Mouse (Mus musculus) urinary bladder, postnatal 25 days (tissue): ENCODE results near the gene Krt1.

Experiments used
- DNase-seq: peaks from one replicate; pipeline ENCODE4 v3.0.0; 2022; ENCODE audit warnings: low spot score

Krt1 gene

DNA sequence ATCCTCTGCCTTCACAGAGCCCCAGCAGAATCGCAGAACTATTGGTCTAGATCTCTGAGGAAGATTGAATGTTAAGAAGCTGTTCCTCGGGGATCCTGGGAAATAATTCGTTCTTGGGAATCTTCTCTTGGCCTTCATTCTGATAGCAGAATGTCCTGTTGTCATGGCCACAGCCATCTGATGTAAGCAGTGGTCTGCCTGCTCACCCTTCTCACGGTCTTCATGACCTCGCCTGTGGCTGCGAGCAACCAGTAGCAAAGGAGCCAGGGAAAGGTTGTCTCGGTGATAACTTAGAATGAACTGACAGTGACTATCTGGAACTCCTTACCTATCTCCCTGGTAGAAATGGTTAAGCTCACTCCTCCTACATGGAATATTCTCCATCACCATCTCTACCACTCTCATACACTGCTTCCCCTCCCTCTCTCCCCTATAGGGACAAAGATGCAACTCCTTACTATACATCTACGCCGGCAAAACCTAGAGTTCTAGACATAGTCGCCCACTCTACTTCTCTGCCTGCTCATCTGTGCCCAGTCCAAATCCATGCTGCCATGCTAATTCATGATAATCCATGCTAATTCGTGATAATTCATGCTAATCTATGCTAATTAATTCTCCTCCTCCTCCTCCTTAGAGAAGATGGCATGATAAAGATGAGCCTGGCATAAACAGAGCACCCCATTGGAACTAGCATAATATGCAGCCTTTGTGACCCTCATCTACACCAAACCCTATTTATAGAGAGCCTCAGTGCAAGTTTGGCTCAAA, 47.4 kb downstream of the Krt1 start:
- DNase-seq: no peak

GRCm38 (mm10) chr15:101802296-101802835, 48.2 kb downstream of the Krt1 start, which contains the start of gene Krt73:
Gene Krt73 (minus strand): TSS chr15:101802346.
- DNase-seq: no peak
